Mouse (Mus musculus) CH12.LX (cell line): ENCODE data around the gene Itih2. TPM values are rescaled to one million over a fixed set of nuclear protein-coding genes. Genes with fewer than 3 reads are reported as not detected.

ENCODE experiments used
- DNase-seq: peaks from one replicate; pipeline ENCODE4 v3.0.0-alpha.2; 2013; ENCODE audit errors: extremely low read depth
- H3K27ac ChIP-seq: 2 replicates; pipeline ENCODE4 v1.5.1; 2012; ENCODE audit warnings: low read depth, mild to moderate bottlenecking, control low read depth, moderate library complexity; ENCODE audit not compliant: insufficient read depth
- H3K27me3 ChIP-seq: replicated peaks from 2 replicates; pipeline ENCODE3; 2012; ENCODE audit warnings: inconsistent platforms
- H3K36me3 ChIP-seq, 2 experiments: replicated peaks in 1 of 2; 2 replicates each; pipeline versions ENCODE3 to v1.6.1; 2012; ENCODE audit warnings: inconsistent platforms in 1 of 2, low read length in 1 of 2, mild to moderate bottlenecking in 1 of 2, mixed read lengths in 1 of 2, moderate library complexity in 1 of 2; ENCODE audit not compliant: control insufficient read depth in 1 of 2, insufficient read depth in 1 of 2
- H3K4me1 ChIP-seq, 2 experiments: 2 replicates each; pipeline ENCODE4 v1.6.1; 2012; ENCODE audit warnings: inconsistent platforms in 1 of 2, moderate library complexity in 1 of 2; ENCODE audit not compliant: insufficient read depth in 2 of 2, control insufficient read depth in 1 of 2
- H3K4me2 ChIP-seq: 2 replicates; pipeline ENCODE4 v1.6.1; 2012; ENCODE audit warnings: low read depth, mild to moderate bottlenecking, control low read depth; ENCODE audit not compliant: poor library complexity, insufficient read depth, severe bottlenecking
- H3K4me3 ChIP-seq, 3 experiments: fragments of 150-350 bp in 1 of 3; sonication (generic) in 1 of 3; replicated peaks in 1 of 3; 2 replicates each; pipeline versions ENCODE3 to v1.5.1; 2011 to 2012; ENCODE audit warnings: low read depth in 2 of 3, low read length in 2 of 3, mild to moderate bottlenecking in 2 of 3, moderate library complexity in 2 of 3, control low read depth in 1 of 3, improper control_type of control experiment in 1 of 3, inconsistent platforms in 1 of 3, mixed read lengths in 1 of 3; ENCODE audit not compliant: poor library complexity in 1 of 3
- H3K79me2 ChIP-seq: replicated peaks from 2 replicates; pipeline ENCODE4 v1.6.1; 2012; ENCODE audit warnings: mild to moderate bottlenecking, moderate library complexity; ENCODE audit not compliant: control insufficient read depth, poor library complexity, insufficient read depth, severe bottlenecking; ENCODE audit errors: extremely low read depth
- H3K9ac ChIP-seq: 2 replicates; pipeline ENCODE4 v1.6.1; 2012; ENCODE audit warnings: low read depth, mild to moderate bottlenecking, control low read depth, moderate library complexity; ENCODE audit not compliant: insufficient read depth
- H3K9me3 ChIP-seq: replicated peaks from 2 replicates; pipeline ENCODE3; 2012; ENCODE audit warnings: low read length, inconsistent platforms, mixed read lengths
- BHLHE40 ChIP-seq: IDR thresholded peaks from 2 replicates; pipeline ENCODE4 v1.6.1; 2011; ENCODE audit warnings: mild to moderate bottlenecking, low read depth, low read length, improper control_type of control experiment
- ELF1 ChIP-seq: IDR thresholded peaks from 2 replicates; pipeline ENCODE4 v1.6.1; 2014; ENCODE audit warnings: low read depth, mild to moderate bottlenecking, inconsistent platforms, low read length, improper control_type of control experiment
- EP300 ChIP-seq: IDR thresholded peaks from 2 replicates; pipeline ENCODE4 v1.6.1; 2011; ENCODE audit warnings: low read length, improper control_type of control experiment
- GABPA ChIP-seq: IDR thresholded peaks from 2 replicates; pipeline ENCODE4 v1.6.1; 2012; ENCODE audit warnings: low read depth, low read length, improper control_type of control experiment, inconsistent platforms; ENCODE audit not compliant: insufficient replicate concordance
- HCFC1 ChIP-seq: IDR thresholded peaks from 2 replicates; pipeline ENCODE4 v1.6.1; 2012; ENCODE audit warnings: low read depth, mild to moderate bottlenecking, inconsistent platforms, low read length, improper control_type of control experiment
- IRF4 ChIP-seq: IDR thresholded peaks from 2 replicates; pipeline ENCODE4 v1.6.1; 2014; ENCODE audit warnings: low read depth, mild to moderate bottlenecking, inconsistent platforms, low read length, improper control_type of control experiment
- JUN ChIP-seq: IDR thresholded peaks from 2 replicates; pipeline ENCODE4 v1.6.1; 2011; ENCODE audit warnings: low read depth, mild to moderate bottlenecking, low read length, improper control_type of control experiment, moderate library complexity; ENCODE audit not compliant: insufficient read depth
- MAFK ChIP-seq: IDR thresholded peaks from 2 replicates; pipeline ENCODE4 v1.6.1; 2011; ENCODE audit warnings: low read length, improper control_type of control experiment; ENCODE audit not compliant: insufficient replicate concordance
- MEF2A ChIP-seq: IDR thresholded peaks from 2 replicates; pipeline ENCODE4 v1.6.1; 2014; ENCODE audit warnings: low read depth, mild to moderate bottlenecking, inconsistent platforms, low read length, improper control_type of control experiment, borderline replicate concordance
- NELFE ChIP-seq: IDR thresholded peaks from 2 replicates; pipeline ENCODE4 v1.6.1; 2011; ENCODE audit warnings: low read depth, low read length, improper control_type of control experiment
- NRF1 ChIP-seq: IDR thresholded peaks from 2 replicates; pipeline ENCODE4 v1.6.1; 2014; ENCODE audit warnings: low read depth, mild to moderate bottlenecking, inconsistent platforms, low read length, improper control_type of control experiment, moderate library complexity
- PAX5 ChIP-seq: IDR thresholded peaks from 2 replicates; pipeline ENCODE4 v1.6.1; 2012; ENCODE audit warnings: low read length, inconsistent platforms, mixed read lengths
- POLR2A ChIP-seq: IDR thresholded peaks from 2 replicates; pipeline ENCODE4 v1.6.1; 2011; ENCODE audit warnings: low read depth, mild to moderate bottlenecking, improper control_type of control experiment, low read length
- POLR2AphosphoS2 ChIP-seq: IDR thresholded peaks from 2 replicates; pipeline ENCODE4 v1.6.1; 2011; ENCODE audit warnings: low read depth, low read length, improper control_type of control experiment
- SIN3A ChIP-seq: IDR thresholded peaks from 2 replicates; pipeline ENCODE4 v1.6.1; 2012; ENCODE audit warnings: low read length, improper control_type of control experiment, inconsistent platforms
- TBP ChIP-seq: conservative IDR thresholded peaks from 2 replicates; pipeline ENCODE4 v1.6.1; 2011; ENCODE audit warnings: low read depth, low read length, improper control_type of control experiment
- UBTF ChIP-seq: IDR thresholded peaks from 2 replicates; pipeline ENCODE4 v1.6.1; 2012; ENCODE audit warnings: low read depth, mild to moderate bottlenecking, inconsistent platforms, low read length, improper control_type of control experiment, moderate library complexity
- USF1 ChIP-seq: IDR thresholded peaks from 2 replicates; pipeline ENCODE4 v1.6.1; 2014; ENCODE audit warnings: low read depth, mild to moderate bottlenecking, inconsistent platforms, low read length, improper control_type of control experiment
- ZC3H11A ChIP-seq: IDR thresholded peaks from 2 replicates; pipeline ENCODE4 v1.6.1; 2012; ENCODE audit warnings: low read depth, mild to moderate bottlenecking, inconsistent platforms, low read length, improper control_type of control experiment
- ZMIZ1 ChIP-seq: IDR thresholded peaks from 2 replicates; pipeline ENCODE4 v1.6.1; 2012; ENCODE audit warnings: low read depth, mild to moderate bottlenecking, inconsistent platforms, low read length, improper control_type of control experiment
- ZNF384 ChIP-seq: IDR thresholded peaks from 2 replicates; pipeline ENCODE4 v1.6.1; 2012; ENCODE audit warnings: low read depth, low read length, improper control_type of control experiment, inconsistent platforms
- dilution Hi-C: fragments of 300-500 bp; cut with MboI; formaldehyde crosslinking; loops from 2 replicates; pipeline ENCODE4 v1.14.3; 2020; ENCODE audit warnings: low sequenced_read_pairs; ENCODE audit not compliant: extremely low pct_unique_long_range_greater_than_20kb, extremely low pct_ligation_motif_present
- in situ Hi-C: fragments of 300-500 bp; cut with MboI; formaldehyde crosslinking; loops from 3 replicates; pipeline ENCODE4 v1.14.3; 2019; ENCODE audit warnings: low sequenced_read_pairs, low pct_ligation_motif_present, low pct_unique_long_range_greater_than_20kb, mixed read lengths
- polyA plus RNA-seq: library from polyadenylated mRNA; unstranded; fragments of >175 nt; gene quantifications from 2 replicates; pipeline ENCODE4 v1.2.1, GENCODE M21; 2012; ENCODE audit warnings: low read depth; ENCODE audit not compliant: insufficient read length
- total RNA-seq, 2 experiments: library from RNA; depleted of rRNA; stranded (reverse); fragments of 300-350 nt in 1 of 2; fragments of >200 nt in 1 of 2; gene quantifications; 2 replicates each; pipeline ENCODE4 v1.2.3; 2012 to 2014

The Itih2 gene
- total and polyA plus RNA-seq, 3 experiments: not detected

DNA sequence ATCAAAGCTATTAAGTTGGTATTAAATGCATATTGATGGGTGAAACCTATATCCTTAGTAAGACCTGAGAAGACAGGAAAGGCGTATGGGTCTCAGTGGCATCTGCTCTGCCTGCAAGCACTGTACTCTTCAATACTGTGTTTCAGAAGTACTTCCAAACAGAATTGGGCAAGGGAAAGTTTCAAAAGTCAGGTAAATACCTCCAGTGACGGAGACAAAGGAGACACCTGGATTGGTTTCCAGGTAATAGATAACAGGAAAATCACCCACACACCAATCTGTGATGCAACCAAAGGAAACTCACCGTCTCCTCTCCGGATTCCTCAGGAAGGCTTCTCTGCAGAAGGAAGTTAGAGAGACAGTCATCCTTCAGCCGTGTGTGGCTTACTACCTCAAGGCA lies 3.7 kb downstream of the Itih2 start:
- dilution Hi-C loops: no loop called here
- H3K27ac ChIP-seq: no peak overlapping the region

DNA sequence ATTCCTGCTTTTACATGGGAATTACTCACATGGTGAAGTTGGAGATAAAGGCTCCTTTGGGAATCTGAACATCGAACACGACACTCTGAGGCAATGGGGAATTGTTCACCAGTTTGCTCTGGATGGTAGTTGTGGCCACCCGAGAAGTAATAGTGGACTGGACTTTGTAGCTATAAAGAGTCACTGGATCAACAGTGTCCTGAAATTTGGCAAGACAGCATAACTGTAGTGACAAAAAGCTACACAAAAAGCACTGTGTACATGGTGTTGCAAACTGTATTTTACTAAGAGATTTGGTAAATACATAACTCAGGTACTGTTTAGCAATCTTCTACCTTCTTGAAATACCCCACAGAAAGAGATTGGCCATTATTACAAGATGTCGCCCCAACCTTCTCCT lies 5.1 kb downstream of the Itih2 start:
- H3K4me1 ChIP-seq: no peaks in the 10 kb centered on the region
- dilution Hi-C loops: no loop called here
- H3K27me3 ChIP-seq: no peaks in the 10 kb centered on the region
- no peaks in the 10 kb centered on the region for H3K36me3 ChIP-seq
- in situ Hi-C loops: no loop called here
- H3K27ac ChIP-seq: no peak overlapping the region
- H3K9me3 ChIP-seq: no peaks in the 10 kb centered on the region
- H3K4me3 ChIP-seq: no peak overlapping the region
- H3K4me2 ChIP-seq: no peak overlapping the region
- no peaks in the 10 kb centered on the region for H3K79me2 ChIP-seq
- TF ChIP-seq ZC3H11A: no peak
- TF ChIP-seq HCFC1: no peak
- TF ChIP-seq MAFK: no peak
- no peak for TF ChIP-seq ZNF384
- TF ChIP-seq SIN3A: no peak
- no peak for TF ChIP-seq MEF2A
- no peak for TF ChIP-seq NELFE
- TF ChIP-seq POLR2A: no peak
- H3K9ac ChIP-seq: no peak overlapping the region
- no peak for DNase-seq

More for the DNA sequence above, 3.7 kb downstream of the Itih2 start:
- Histone ChIP-seq H3K27me3 (no peaks in the 10 kb centered on the region), H3K9me3 (no peaks in the 10 kb centered on the region), H3K79me2 (no peaks in the 10 kb centered on the region), H3K9ac (no peak overlapping the region), H3K4me1 (no peaks in the 10 kb centered on the region), H3K36me3 (no peaks in the 10 kb centered on the region), H3K4me3 (no peak overlapping the region), H3K4me2 (no peak overlapping the region)
- in situ Hi-C loops: no loop called here
- no peak for DNase-seq
- TF ChIP-seq POLR2AphosphoS2 (no peak), POLR2A (no peak), NRF1 (no peak), TBP (no peak), UBTF (no peak), PAX5 (no peak), BHLHE40 (no peak), USF1 (no peak), IRF4 (no peak), ZMIZ1 (no peak)

DNA sequence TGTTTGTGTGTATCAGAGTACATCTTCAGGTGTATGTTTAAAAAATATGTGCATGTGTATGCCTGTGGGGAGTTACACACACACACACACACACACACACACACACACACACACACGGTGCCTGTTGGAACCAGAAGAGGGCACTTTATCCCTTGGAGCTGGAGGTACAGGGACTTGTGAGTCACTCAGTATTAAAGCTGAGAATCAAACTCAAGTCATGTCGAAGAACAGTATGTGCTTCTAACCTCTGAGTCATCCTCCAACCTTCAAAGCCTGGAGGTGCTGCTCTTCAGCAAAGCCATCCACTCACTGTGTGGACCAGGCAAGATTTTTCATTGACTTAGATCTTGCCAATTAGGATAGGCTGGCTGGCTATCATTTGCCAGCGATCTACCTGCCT lies 9.4 kb downstream of the Itih2 start:
- dilution Hi-C loops (no loop called here), in situ Hi-C loops (no loop called here)
- Histone ChIP-seq H3K9ac (no peak overlapping the region), H3K27me3 (no peaks in the 10 kb centered on the region), H3K4me2 (no peak overlapping the region), H3K9me3 (no peaks in the 10 kb centered on the region), H3K4me3 (no peak overlapping the region), H3K4me1 (no peaks in the 10 kb centered on the region), H3K36me3 (no peaks in the 10 kb centered on the region), H3K79me2 (no peaks in the 10 kb centered on the region), H3K27ac (no peak overlapping the region)
- TF ChIP-seq GABPA: no peak
- TF ChIP-seq BHLHE40: no peak
- TF ChIP-seq ZC3H11A: no peak
- no peak for TF ChIP-seq MEF2A
- no peak for TF ChIP-seq EP300
- no peak for TF ChIP-seq POLR2A
- TF ChIP-seq SIN3A: no peak
- no peak for TF ChIP-seq JUN
- no peak for TF ChIP-seq ELF1
- no peak for DNase-seq
